In genomic region chr5:111269613-111270205, GRCm38 (mm10) we compare ENCODE assay signal across 9 mouse cellular contexts.
A peak's percentile ranks its signal among the peaks of the same experiment; 100 is the strongest.
DNase-seq lines count a peak whose midpoint lies in the region; ATAC-seq and TF ChIP-seq lines count a peak whose summit lies in the region.
"Had no signal": no experiment of that assay in that cellular context is flagged by ENCODE, and none has a peak within 500 bp of the region (broad histone marks: within the 10 kb centered on the region; RNA-seq: fewer than 3 reads in every experiment).

No protein-coding gene starts in this region.

- no peak overlapping the region for H3K4me2 ChIP-seq in heart, postnatal 0 days (ENCODE audit: low read depth, low read length)
- H3K4me2 ChIP-seq: heart, embryonic 13.5 days had no signal

- no peaks in the 10 kb centered on the region for H3K36me3 ChIP-seq in E14TG2a.4 (ENCODE audit: insufficient read depth, low read length)
- no peaks in the 10 kb centered on the region for H3K36me3 ChIP-seq in heart, postnatal 0 days (replicated peaks; ENCODE audit: control insufficient read depth, insufficient read depth, low read length)

- ATAC-seq in erythroblast, adult 5-6 weeks (replicated peaks; ENCODE audit: low FRiP score, poor library complexity, severe bottlenecking) = peak; percentile 61
- ATAC-seq in heart, postnatal 0 days (ENCODE audit: insufficient read depth, low read depth) = peak; percentile 40

- TF ChIP-seq EP300 in heart, postnatal 0 days (IDR thresholded peaks at IDR 0.05; ENCODE audit: low read depth) = no peak

- DNase-seq in adrenal gland, postnatal 4 days (ENCODE audit: low spot score in 2 of 2) = peak; percentile 45 to 62
- DNase-seq in heart, postnatal 0 days (ENCODE audit: low spot score) = peak; percentile 80
- DNase-seq in kidney, postnatal 25 days = peak; percentile 84 to 92
- DNase-seq in lung, postnatal 14 days = peak; percentile 89
- DNase-seq in retina, postnatal 1 day = peak; percentile 89
- peak; percentile 39 to 82 for DNase-seq in urinary bladder, postnatal 4 days (ENCODE audit: low spot score in 2 of 2)

- peak; percentile 93 for TF ChIP-seq CTCF in E14TG2a.4 (conservative IDR thresholded peaks at IDR 0.05; ENCODE audit: low read length)
- peak; percentile 98 for TF ChIP-seq CTCF in heart, postnatal 0 days (IDR thresholded peaks at IDR 0.05; ENCODE audit: low read depth)

- no peak overlapping the region for H3K4me3 ChIP-seq in E14TG2a.4 (replicated peaks; ENCODE audit: low read length)
- H3K4me3 ChIP-seq in heart, postnatal 0 days (ENCODE audit: low read depth, low read length) = no peak overlapping the region
- H3K4me3 ChIP-seq: heart, embryonic 13.5 days had no signal

- WGBS in heart, postnatal 0 days = 75% methylated on average over 6 of the region's 6 CpGs

- no peak overlapping the region for H3K27ac ChIP-seq in heart, postnatal 0 days (ENCODE audit: low read depth)
- H3K27ac ChIP-seq: heart, embryonic 13.5 days had no signal

- peaks cover 6% of the 10 kb centered on the region for H3K9me3 ChIP-seq in E14TG2a.4 (ENCODE audit: low read length)
- no peaks in the 10 kb centered on the region for H3K9me3 ChIP-seq in heart, postnatal 0 days (replicated peaks; ENCODE audit: control insufficient read depth, low read length)

- no peaks in the 10 kb centered on the region for H3K4me1 ChIP-seq in E14TG2a.4 (replicated peaks; ENCODE audit: low read depth, low read length)
- no peaks in the 10 kb centered on the region for H3K4me1 ChIP-seq in heart, postnatal 0 days (ENCODE audit: control insufficient read depth, insufficient read depth)

- peaks cover 24% of the 10 kb centered on the region for H3K27me3 ChIP-seq in E14TG2a.4 (ENCODE audit: insufficient read depth, low read length)
- H3K27me3 ChIP-seq in heart, postnatal 0 days (ENCODE audit: control insufficient read depth, insufficient read depth, low read length) = no peaks in the 10 kb centered on the region

- H3K9ac ChIP-seq in heart, postnatal 0 days (replicated peaks; ENCODE audit: low read depth, low read length) = no peak overlapping the region
- H3K9ac ChIP-seq: heart, embryonic 13.5 days had no signal
